Mouse (Mus musculus) C2C12 (cell line): ENCODE data around the gene Sdc1.

Experiments used
- CEBPB ChIP-seq: IDR thresholded peaks from one replicate; pipeline ENCODE4 v1.6.1; 2011; ENCODE audit warnings: low read depth, mild to moderate bottlenecking, control low read depth, moderate library complexity
- CTCF ChIP-seq: IDR thresholded peaks from one replicate; pipeline ENCODE4 v1.5.1; 2011; ENCODE audit not compliant: control insufficient read depth, insufficient read depth, insufficient read length
- MYOG ChIP-seq: IDR thresholded peaks from one replicate; pipeline ENCODE4 v1.6.1; 2011; ENCODE audit not compliant: control insufficient read depth, insufficient read length; ENCODE audit errors: extremely low read depth
- USF1 ChIP-seq: IDR thresholded peaks from one replicate; pipeline ENCODE4 v1.6.1; 2011; ENCODE audit warnings: low read depth, mild to moderate bottlenecking, control low read depth, moderate library complexity

DNA sequence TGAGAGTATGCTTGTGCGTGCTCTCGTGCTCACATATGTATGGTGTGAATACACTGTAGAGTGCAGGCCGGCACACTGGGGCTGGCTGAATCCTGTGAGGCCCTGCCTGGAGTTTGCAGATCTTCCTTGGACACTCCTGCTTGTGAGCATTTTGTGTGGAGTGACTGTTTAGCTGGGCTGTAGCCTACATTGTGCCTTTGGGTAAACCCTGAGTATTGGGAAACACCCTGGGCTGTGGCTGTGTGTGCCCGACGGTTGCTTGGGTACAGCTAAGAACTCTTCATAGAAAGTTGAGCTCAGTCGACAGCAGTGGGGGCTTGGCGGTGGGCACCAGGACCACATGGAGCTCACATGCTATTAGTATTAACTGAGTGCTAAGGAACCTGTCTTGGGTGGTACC, 5.1 kb downstream of the Sdc1 start:
- TF ChIP-seq CTCF, result no peak
- TF ChIP-seq MYOG, result no peak
- no peak for TF ChIP-seq USF1
- TF ChIP-seq CEBPB, result no peak
